Mouse (Mus musculus): ENCODE data around the gene Fbxl2. TPM values are rescaled to one million over a fixed set of nuclear protein-coding genes. Genes with fewer than 3 reads are reported as not detected.

Fbxl2 gene
- total and polyA plus RNA-seq, 2 experiments from 2014 or later: 35.7 to 43.4 TPM

DNA sequence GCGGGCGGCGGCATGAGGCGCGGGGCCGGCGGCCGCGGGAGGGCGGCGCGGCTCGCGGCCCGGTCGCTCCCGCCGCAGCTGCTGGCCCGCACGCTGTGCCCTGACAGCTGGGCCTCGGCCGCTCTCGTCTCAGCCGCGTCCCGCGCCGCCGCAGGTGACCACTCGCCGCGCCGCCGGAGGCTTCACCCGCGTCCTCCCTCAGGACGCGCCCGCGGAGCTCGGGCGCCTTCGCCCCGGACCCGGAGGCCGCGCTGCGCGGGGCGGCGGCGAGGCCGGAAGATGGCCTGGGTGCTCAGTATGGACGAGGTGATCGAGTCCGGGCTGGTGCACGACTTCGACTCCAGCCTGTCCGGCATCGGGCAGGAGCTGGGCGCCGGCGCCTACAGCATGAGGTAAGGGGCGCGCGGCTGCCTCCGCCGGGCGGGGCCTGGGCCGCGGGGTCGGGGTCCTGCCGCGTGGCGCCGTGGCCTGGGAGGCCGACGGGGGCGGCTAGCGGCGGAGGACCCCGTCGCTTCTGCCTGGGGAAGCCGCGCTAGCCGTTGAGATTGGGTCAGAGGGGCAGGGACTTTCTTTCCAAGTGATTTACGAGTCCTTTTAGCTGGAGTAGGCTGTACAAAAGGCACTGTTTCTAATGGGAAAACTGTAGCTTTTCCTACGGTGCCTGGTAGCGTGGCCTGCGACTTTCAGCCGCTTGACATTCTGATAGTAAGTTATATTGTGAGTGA, 114.5 kb downstream of the Fbxl2 start:
- Histone ChIP-seq H3K9ac (replicated peaks; ENCODE audit: low read length, poor library complexity, severe bottlenecking) (peak overlapping the region; percentile 90), H3K9me3 (ENCODE audit: low read length) (no peaks in the 10 kb centered on the region), H3K36me3 (ENCODE audit: insufficient read depth, low read length) (no peaks in the 10 kb centered on the region), H3K27me3 (ENCODE audit: insufficient read depth, low read length) (no peaks in the 10 kb centered on the region), H3K4me3 (ENCODE audit: low read depth, low read length) (peak overlapping the region; percentile 98), H3K4me1 (ENCODE audit: insufficient read depth, low read length) (peaks cover 14% of the 10 kb centered on the region), H3K27ac (ENCODE audit: low read depth, low read length) (peak overlapping the region; percentile 82), H3K4me2 (ENCODE audit: low read depth, low read length, poor library complexity, severe bottlenecking) (peak overlapping the region; percentile 97)
- ATAC-seq (ENCODE audit: low FRiP score) (peak; percentile 20), DNase-seq (ENCODE audit: low spot score) (peak; percentile 12)
- TF ChIP-seq CTCF (IDR thresholded peaks at IDR 0.05): no peak
- WGBS: under 1% methylated on average over 72 of the region's 91 CpGs

DNA sequence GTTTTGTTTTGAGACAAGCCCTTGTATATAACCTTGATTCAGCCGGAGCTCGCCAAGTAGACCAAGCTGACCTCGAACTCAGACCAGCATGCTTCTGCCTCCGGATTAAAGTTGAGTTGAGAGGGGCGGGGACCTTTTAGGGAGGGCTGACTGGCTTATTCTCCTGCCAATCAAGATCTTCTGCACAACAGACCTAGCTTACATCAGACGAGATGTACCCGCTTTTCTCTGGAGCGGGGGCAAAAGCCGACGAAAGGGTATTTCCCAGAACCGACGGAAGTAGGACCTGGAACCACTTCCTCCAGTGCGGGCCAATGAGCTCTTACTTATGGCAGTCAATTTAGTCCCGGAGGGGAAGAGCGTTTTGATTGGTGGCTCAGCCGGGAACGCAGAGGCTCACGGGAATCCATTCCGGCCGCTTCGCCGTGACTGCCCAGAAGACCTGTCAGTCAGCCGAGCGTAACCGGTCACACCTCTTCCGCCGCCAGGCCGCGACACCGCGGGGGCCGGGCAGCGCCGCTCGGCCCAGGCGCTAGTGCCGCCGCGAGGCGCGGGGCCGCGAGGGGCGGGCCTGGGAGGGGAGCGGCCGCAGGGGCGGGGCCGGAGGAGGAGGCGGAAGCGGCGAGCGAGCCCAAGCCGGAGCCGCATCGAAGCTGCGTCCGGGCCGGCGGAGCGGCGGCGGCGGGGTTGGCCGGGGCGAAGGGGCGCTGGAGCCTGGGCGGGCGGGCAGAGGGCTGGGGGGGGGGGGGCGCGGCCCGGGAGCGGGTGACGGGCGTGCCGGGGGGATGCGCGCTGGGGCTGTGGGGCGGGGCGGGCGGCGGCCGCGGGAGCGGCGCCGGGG, 115.2 kb downstream of the Fbxl2 start, which contains the start of gene Ubp1:
Ubp1 (plus strand) TSS at position 401 of the 841 bp plus-strand sequence.
- peak within 1 kb of the TSS; percentile 97 for H3K4me2 ChIP-seq (ENCODE audit: low read depth, low read length, poor library complexity, severe bottlenecking)
- peak within 1 kb of the TSS; percentile 82 for H3K27ac ChIP-seq (ENCODE audit: low read depth, low read length)
- H3K27me3 ChIP-seq (ENCODE audit: insufficient read depth, low read length): no peaks in the 10 kb centered on the region
- under 1% methylated on average over 44 of the region's 86 CpGs for WGBS
- peaks cover 14% of the 10 kb centered on the region for H3K4me1 ChIP-seq (ENCODE audit: insufficient read depth, low read length)
- no peak for TF ChIP-seq CTCF (IDR thresholded peaks at IDR 0.05)
- no peaks in the 10 kb centered on the region for H3K36me3 ChIP-seq (ENCODE audit: insufficient read depth, low read length)
- DNase-seq (ENCODE audit: low spot score): peak; percentile 100
- H3K9ac ChIP-seq (replicated peaks; ENCODE audit: low read length, poor library complexity, severe bottlenecking): peak within 1 kb of the TSS; percentile 90
- H3K9me3 ChIP-seq (ENCODE audit: low read length): no peaks in the 10 kb centered on the region
- ATAC-seq (ENCODE audit: low FRiP score): peak; percentile 96
- H3K4me3 ChIP-seq (ENCODE audit: low read depth, low read length): peak within 1 kb of the TSS; percentile 98

- H3K4me3 ChIP-seq (ENCODE audit: low read depth, low read length): no peak overlapping the region
- no peak overlapping the region for H3K27ac ChIP-seq (ENCODE audit: low read depth, low read length)
- H3K9ac ChIP-seq (replicated peaks; ENCODE audit: low read length, poor library complexity, severe bottlenecking): no peak overlapping the region
- peaks cover 4% of the 10 kb centered on the region; the same call in 1 of the 2 replicates for H3K36me3 ChIP-seq (ENCODE audit: insufficient read depth, low read length)
- 88% methylated on average over 1 of the region's 1 CpGs for WGBS
- TF ChIP-seq CTCF (IDR thresholded peaks at IDR 0.05): no peak
- H3K4me2 ChIP-seq (ENCODE audit: low read depth, low read length, poor library complexity, severe bottlenecking): no peak overlapping the region
- no peaks in the 10 kb centered on the region for H3K27me3 ChIP-seq (ENCODE audit: insufficient read depth, low read length)
- peaks cover 14% of the 10 kb centered on the region for H3K4me1 ChIP-seq (ENCODE audit: insufficient read depth, low read length)
- DNase-seq (ENCODE audit: low spot score) (no peak), ATAC-seq (ENCODE audit: low FRiP score) (no peak)
- no peaks in the 10 kb centered on the region for H3K9me3 ChIP-seq (ENCODE audit: low read length)
These were observed 116.3 kb downstream of the Fbxl2 start for GRCm38 (mm10) chr9:113929676-113930075.

- no peak overlapping the region for H3K4me3 ChIP-seq (ENCODE audit: low read depth, low read length)
- ATAC-seq (ENCODE audit: low FRiP score) (no peak), DNase-seq (ENCODE audit: low spot score) (no peak)
- no peak for TF ChIP-seq CTCF (IDR thresholded peaks at IDR 0.05)
- H3K36me3 ChIP-seq (ENCODE audit: insufficient read depth, low read length): peaks cover 9% of the 10 kb centered on the region; the same call in 1 of the 2 replicates
- H3K27me3 ChIP-seq (ENCODE audit: insufficient read depth, low read length): no peaks in the 10 kb centered on the region
- no peaks in the 10 kb centered on the region for H3K9me3 ChIP-seq (ENCODE audit: low read length)
- H3K9ac ChIP-seq (replicated peaks; ENCODE audit: low read length, poor library complexity, severe bottlenecking): no peak overlapping the region
- H3K4me2 ChIP-seq (ENCODE audit: low read depth, low read length, poor library complexity, severe bottlenecking): no peak overlapping the region
- peaks cover 14% of the 10 kb centered on the region for H3K4me1 ChIP-seq (ENCODE audit: insufficient read depth, low read length)
- 87% methylated on average over 4 of the region's 4 CpGs for WGBS
- H3K27ac ChIP-seq (ENCODE audit: low read depth, low read length): no peak overlapping the region
These were observed 117.4 kb downstream of the Fbxl2 start for GRCm38 (mm10) chr9:113928591-113928990.

- Histone ChIP-seq H3K27ac (ENCODE audit: low read depth, low read length) (no peak overlapping the region), H3K4me1 (ENCODE audit: insufficient read depth, low read length) (no peaks in the 10 kb centered on the region), H3K9ac (replicated peaks; ENCODE audit: low read length, poor library complexity, severe bottlenecking) (no peak overlapping the region), H3K9me3 (ENCODE audit: low read length) (no peaks in the 10 kb centered on the region), H3K4me3 (ENCODE audit: low read depth, low read length) (no peak overlapping the region), H3K36me3 (ENCODE audit: insufficient read depth, low read length) (peaks cover 20% of the 10 kb centered on the region; the same call in 1 of the 2 replicates), H3K27me3 (ENCODE audit: insufficient read depth, low read length) (no peaks in the 10 kb centered on the region), H3K4me2 (ENCODE audit: low read depth, low read length, poor library complexity, severe bottlenecking) (no peak overlapping the region)
- DNase-seq (ENCODE audit: low spot score): no peak
- no peak for TF ChIP-seq CTCF (IDR thresholded peaks at IDR 0.05)
- 93% methylated on average over 5 of the region's 5 CpGs for WGBS
- no peak for ATAC-seq (ENCODE audit: low FRiP score)
These were observed 121.1 kb downstream of the Fbxl2 start for GRCm38 (mm10) chr9:113924883-113925282.

Measured in midbrain, postnatal 0 days (tissue).